ENCODE assay signal across 9 mouse cellular contexts in genomic region chr16:90407541-90408289, GRCm38 (mm10). TPM values are rescaled to one million over a fixed set of nuclear protein-coding genes. Genes with fewer than 3 reads are reported as not detected.
A peak's percentile ranks its signal among the peaks of the same experiment; 100 is the strongest.
DNase-seq lines count a peak whose midpoint lies in the region; ATAC-seq and TF ChIP-seq lines count a peak whose summit lies in the region.
"Had no signal": no experiment of that assay in that cellular context is flagged by ENCODE, and none has a peak within 500 bp of the region (broad histone marks: within the 10 kb centered on the region; RNA-seq: fewer than 3 reads in every experiment).

No protein-coding gene starts in this region.

- peak overlapping the region; percentile 54 for H3K27ac ChIP-seq in liver, embryonic 11.5 days (ENCODE audit: low read depth, low read length)
- H3K27ac ChIP-seq in liver, postnatal 0 days (ENCODE audit: low read depth), result no peak overlapping the region
- peak overlapping the region; percentile 77 for H3K27ac ChIP-seq in forebrain, embryonic 10.5 days
- peak overlapping the region; percentile 3; the same call in 1 of the 2 replicates for H3K27ac ChIP-seq in limb, embryonic 11.5 days (replicated peaks; ENCODE audit: low read depth, low read length)
- 0 out of 2 replicates have a peak overlapping the region, but pooled peaks have one; percentile 43 for H3K27ac ChIP-seq in stomach, embryonic 16.5 days (ENCODE audit: low read length)
- H3K27ac ChIP-seq: liver, embryonic 13.5 days had no signal

- no peaks in the 10 kb centered on the region for H3K9me3 ChIP-seq in liver, embryonic 11.5 days (ENCODE audit: control insufficient read depth, low read length)
- H3K9me3 ChIP-seq in liver, postnatal 0 days (ENCODE audit: low read length), result no peaks in the 10 kb centered on the region
- peaks cover 3% of the 10 kb centered on the region; the same call in 1 of the 2 replicates for H3K9me3 ChIP-seq in forebrain, embryonic 10.5 days
- H3K9me3 ChIP-seq in limb, embryonic 11.5 days (ENCODE audit: control insufficient read depth, low read length), result no peaks in the 10 kb centered on the region
- H3K9me3 ChIP-seq in stomach, embryonic 16.5 days (replicated peaks; ENCODE audit: control insufficient read depth, low read length), result no peaks in the 10 kb centered on the region
- H3K9me3 ChIP-seq: liver, embryonic 13.5 days had no signal

- no peak overlapping the region for H3K9ac ChIP-seq in liver, embryonic 11.5 days (ENCODE audit: low read depth, low read length)
- no peak overlapping the region for H3K9ac ChIP-seq in liver, postnatal 0 days (replicated peaks)
- no peak overlapping the region for H3K9ac ChIP-seq in limb, embryonic 11.5 days (ENCODE audit: low read length)
- H3K9ac ChIP-seq in stomach, embryonic 16.5 days (ENCODE audit: low read length), result no peak overlapping the region
- H3K9ac ChIP-seq: liver, embryonic 13.5 days had no signal

- no peak for TF ChIP-seq EP300 in liver, postnatal 0 days (IDR thresholded peaks at IDR 0.05; ENCODE audit: low read depth)

- no peak for TF ChIP-seq CTCF in liver, postnatal 0 days (IDR thresholded peaks at IDR 0.05; ENCODE audit: low read depth)

- no peaks in the 10 kb centered on the region for H3K36me3 ChIP-seq in liver, embryonic 11.5 days (ENCODE audit: control insufficient read depth, insufficient read depth, low read length)
- H3K36me3 ChIP-seq in liver, postnatal 0 days (replicated peaks; ENCODE audit: insufficient read depth, low read length), result no peaks in the 10 kb centered on the region
- H3K36me3 ChIP-seq in forebrain, embryonic 10.5 days (replicated peaks), result peaks cover 78% of the 10 kb centered on the region
- no peaks in the 10 kb centered on the region for H3K36me3 ChIP-seq in limb, embryonic 11.5 days (ENCODE audit: control insufficient read depth, insufficient read depth, low read length)
- H3K36me3 ChIP-seq in stomach, embryonic 16.5 days (ENCODE audit: control insufficient read depth, insufficient read depth, low read length), result no peaks in the 10 kb centered on the region
- H3K36me3 ChIP-seq: liver, embryonic 13.5 days had no signal

- H3K27me3 ChIP-seq in liver, embryonic 11.5 days (replicated peaks; ENCODE audit: control insufficient read depth, insufficient read depth, low read length), result no peaks in the 10 kb centered on the region
- H3K27me3 ChIP-seq in liver, postnatal 0 days (ENCODE audit: insufficient read depth, low read length), result no peaks in the 10 kb centered on the region
- H3K27me3 ChIP-seq in forebrain, embryonic 10.5 days (ENCODE audit: poor library complexity, severe bottlenecking), result no peaks in the 10 kb centered on the region
- no peaks in the 10 kb centered on the region for H3K27me3 ChIP-seq in limb, embryonic 11.5 days (ENCODE audit: control insufficient read depth, insufficient read depth, low read length)
- no peaks in the 10 kb centered on the region for H3K27me3 ChIP-seq in stomach, embryonic 16.5 days (ENCODE audit: control insufficient read depth, insufficient read depth, low read length)
- H3K27me3 ChIP-seq: liver, embryonic 13.5 days had no signal

- no peak for DNase-seq in liver, embryonic 11.5 days (ENCODE audit: low spot score)
- DNase-seq in liver, postnatal 0 days, result no peak
- DNase-seq in forebrain, embryonic 10.5 days (ENCODE audit: extremely low spot score, low spot score), result no peak
- DNase-seq in limb, embryonic 11.5 days (ENCODE audit: low spot score), result peak; percentile 56
- DNase-seq in spleen, postnatal 36 days (ENCODE audit: low spot score in 2 of 2), result no peak
- DNase-seq: liver, embryonic 13.5 days; right cerebral cortex, postnatal 4 days had no signal

- 56% methylated on average over 12 of the region's 12 CpGs for WGBS in liver, embryonic 11.5 days
- 77% methylated on average over 12 of the region's 12 CpGs for WGBS in liver, postnatal 0 days (ENCODE audit: insufficient replicate concordance)
- WGBS in forebrain, embryonic 10.5 days, result 41% methylated on average over 12 of the region's 12 CpGs
- 35% methylated on average over 12 of the region's 12 CpGs for WGBS in limb, embryonic 11.5 days
- WGBS in stomach, embryonic 16.5 days, result 34% methylated on average over 12 of the region's 12 CpGs

- no peak overlapping the region for H3K4me2 ChIP-seq in liver, embryonic 11.5 days
- H3K4me2 ChIP-seq in liver, postnatal 0 days (ENCODE audit: low read depth, low read length), result no peak overlapping the region
- H3K4me2 ChIP-seq in limb, embryonic 11.5 days (ENCODE audit: low read depth, severe bottlenecking), result no peak overlapping the region
- H3K4me2 ChIP-seq in stomach, embryonic 16.5 days (ENCODE audit: low read depth, low read length), result no peak overlapping the region
- H3K4me2 ChIP-seq: liver, embryonic 13.5 days had no signal

- H3K4me3 ChIP-seq in liver, embryonic 11.5 days (ENCODE audit: low read depth, low read length), result no peak overlapping the region
- H3K4me3 ChIP-seq in liver, postnatal 0 days (ENCODE audit: low read depth, low read length), result no peak overlapping the region
- no peak overlapping the region; the same call in 1 of the 2 replicates for H3K4me3 ChIP-seq in forebrain, embryonic 10.5 days
- H3K4me3 ChIP-seq in limb, embryonic 11.5 days (ENCODE audit: low read depth, low read length), result no peak overlapping the region
- no peak overlapping the region for H3K4me3 ChIP-seq in stomach, embryonic 16.5 days (replicated peaks; ENCODE audit: low read length)
- H3K4me3 ChIP-seq: liver, embryonic 13.5 days had no signal

- ATAC-seq in liver, embryonic 11.5 days (replicated peaks; ENCODE audit: low FRiP score), result no peak
- no peak for ATAC-seq in liver, postnatal 0 days
- peak; percentile 61; the same call in 1 of the 2 replicates for ATAC-seq in limb, embryonic 11.5 days (ENCODE audit: insufficient number of reproducible peaks, low FRiP score, low TSS enrichment, low read depth)
- ATAC-seq in stomach, embryonic 16.5 days (ENCODE audit: insufficient read depth, low FRiP score), result no peak
- no peak for ATAC-seq in inflammation-experienced regulatory T-cells, adult 6 months

- H3K4me1 ChIP-seq in liver, embryonic 11.5 days (replicated peaks; ENCODE audit: control insufficient read depth, insufficient read depth, low read length), result no peaks in the 10 kb centered on the region; the same call in 1 of the 2 replicates
- H3K4me1 ChIP-seq in liver, postnatal 0 days (ENCODE audit: insufficient read depth), result peaks cover 4% of the 10 kb centered on the region; the same call in 1 of the 2 replicates
- H3K4me1 ChIP-seq in forebrain, embryonic 10.5 days, result peaks cover 56% of the 10 kb centered on the region
- peaks cover 26% of the 10 kb centered on the region for H3K4me1 ChIP-seq in limb, embryonic 11.5 days (ENCODE audit: control insufficient read depth, insufficient read depth, low read length)
- no peaks in the 10 kb centered on the region; the same call in none of the 2 replicates for H3K4me1 ChIP-seq in stomach, embryonic 16.5 days (ENCODE audit: control insufficient read depth, insufficient read depth, low read length)

RNA-seq across cellular contexts. Expression of gene Hunk, which starts 21.9 kb away (rescaled TPM):
- 5.0 and 5.6 TPM in 2 replicates for polyA plus RNA-seq in liver, embryonic 11.5 days (2014; fragmentation: Nextera tagmentation; extraction: Ambion mirVana)
- polyA plus RNA-seq in liver, postnatal 0 days (2015; fragmentation: Nextera tagmentation; extraction: Ambion mirVana), result 1.1 and 1.2 TPM in 2 replicates
- polyA plus RNA-seq in forebrain, embryonic 10.5 days (2016; fragmentation: Nextera tagmentation; extraction: Ambion mirVana), result 13.7 and 14.9 TPM in 2 replicates
- polyA plus RNA-seq in limb, embryonic 11.5 days (2014; fragmentation: Nextera tagmentation; extraction: Ambion mirVana), result 19.0 and 22.7 TPM in 2 replicates
- polyA plus RNA-seq in stomach, embryonic 16.5 days (2015; fragmentation: Nextera tagmentation; extraction: Ambion mirVana), result 5.6 and 6.0 TPM in 2 replicates
- under 1 TPM in 1 of 3 experiments, not detected in 2; 0.43 TPM for polyA plus RNA-seq in inflammation-experienced regulatory T-cells, adult 6 months (2017; shearing (Covaris generic))
